Mouse (Mus musculus) midbrain, embryonic 11.5 days (tissue): ENCODE results near the gene Drc3. TPM values are rescaled to one million over a fixed set of nuclear protein-coding genes. Genes with fewer than 3 reads are reported as not detected.
A peak's percentile ranks its signal among the peaks of the same experiment; 100 is the strongest.

Source experiments
- ATAC-seq: fragments of 200-750 bp; cut with Nextera tagmentation; 2 replicates; pipeline ENCODE4 v1.8.0; 2017; ENCODE audit warnings: moderate TSS enrichment, moderate library complexity; ENCODE audit not compliant: low FRiP score
- DNase-seq: peaks from one replicate; pipeline ENCODE4 v3.0.0; 2015; ENCODE audit warnings: low spot score; ENCODE audit errors: missing footprints
- H3K27ac ChIP-seq: fragments of 300-500 bp; sonication (generic); 2 replicates; pipeline ENCODE4 v1.5.1; 2014; ENCODE audit warnings: low read depth, low read length
- H3K27me3 ChIP-seq: fragments of 300-500 bp; sonication (generic); 2 replicates; pipeline ENCODE4 v1.6.1; 2014; ENCODE audit warnings: mild to moderate bottlenecking, low read length, moderate library complexity, mixed read lengths; ENCODE audit not compliant: control insufficient read depth, insufficient read depth
- H3K36me3 ChIP-seq: fragments of 300-500 bp; sonication (generic); 2 replicates; pipeline ENCODE4 v1.6.1; 2014; ENCODE audit warnings: mild to moderate bottlenecking, low read length, moderate library complexity, mixed read lengths; ENCODE audit not compliant: control insufficient read depth, insufficient read depth
- H3K4me1 ChIP-seq: fragments of 300-500 bp; sonication (generic); 2 replicates; pipeline ENCODE4 v1.6.1; 2014; ENCODE audit warnings: low read length; ENCODE audit not compliant: control insufficient read depth, insufficient read depth
- H3K4me2 ChIP-seq: fragments of 300-500 bp; sonication (generic); 2 replicates; pipeline ENCODE4 v1.6.1; 2014; ENCODE audit warnings: mild to moderate bottlenecking, moderate library complexity
- H3K4me3 ChIP-seq: fragments of 300-500 bp; sonication (generic); 2 replicates; pipeline ENCODE4 v1.5.1; 2014; ENCODE audit warnings: low read depth, low read length
- H3K9ac ChIP-seq: fragments of 300-500 bp; sonication (generic); 2 replicates; pipeline ENCODE4 v1.6.1; 2014; ENCODE audit warnings: low read length
- H3K9me3 ChIP-seq: fragments of 300-500 bp; sonication (generic); 2 replicates; pipeline ENCODE4 v1.6.1; 2016; ENCODE audit warnings: low read length; ENCODE audit not compliant: control insufficient read depth
- WGBS: fragments of 180-500 bp; shearing (Covaris S2); extraction: QIAGEN DNeasy Blood & Tissue Kit; methylation state at CpG from one replicate; pipeline ENCODE4 v1.1.7; 2014; 5-methylcytosine and 5-hydroxymethylcytosine counted together
- polyA plus RNA-seq: library from polyadenylated mRNA; unstranded; fragments of >200 nt; fragmentation: Nextera tagmentation; extraction: Ambion mirVana; gene quantifications from 2 replicates; pipeline ENCODE4 v1.2.1, GENCODE M21; 2014

Gene Drc3
- polyA plus RNA-seq, 1 experiment from 2014 or later: 2.4 TPM

- H3K9ac ChIP-seq: peak overlapping the region; percentile 17; the same call in 1 of the 2 replicates
- no peak overlapping the region for H3K4me3 ChIP-seq
Observed at GRCm38 (mm10) chr11:60311025-60311854, 41.9 kb upstream of the Drc3 start.

GRCm38 (mm10) chr11:60316250-60316649 lies 36.9 kb upstream of the Drc3 start:
- Histone ChIP-seq H3K27me3 (no peaks in the 10 kb centered on the region), H3K27ac (no peak overlapping the region), H3K4me1 (peaks cover 9% of the 10 kb centered on the region), H3K4me3 (no peak overlapping the region), H3K4me2 (no peak overlapping the region), H3K9ac (no peak overlapping the region), H3K9me3 (no peaks in the 10 kb centered on the region), H3K36me3 (no peaks in the 10 kb centered on the region)
- DNase-seq: no peak
- WGBS: 79% methylated on average over 7 of the region's 7 CpGs
- no peak for ATAC-seq

More at GRCm38 (mm10) chr11:60311025-60311854, 41.9 kb upstream of the Drc3 start:
- no peaks in the 10 kb centered on the region for H3K36me3 ChIP-seq
- peak; percentile 92 for DNase-seq
- H3K4me2 ChIP-seq: peak overlapping the region; percentile 11; the same call in 1 of the 2 replicates
- H3K27ac ChIP-seq: peak overlapping the region; percentile 62
- no peaks in the 10 kb centered on the region for H3K9me3 ChIP-seq
- ATAC-seq: peak; percentile 82
- no peaks in the 10 kb centered on the region for H3K27me3 ChIP-seq
- peaks cover 19% of the 10 kb centered on the region for H3K4me1 ChIP-seq
- whole genome bisulfite sequencing: 11% methylated on average over 8 of the region's 8 CpGs

DNA sequence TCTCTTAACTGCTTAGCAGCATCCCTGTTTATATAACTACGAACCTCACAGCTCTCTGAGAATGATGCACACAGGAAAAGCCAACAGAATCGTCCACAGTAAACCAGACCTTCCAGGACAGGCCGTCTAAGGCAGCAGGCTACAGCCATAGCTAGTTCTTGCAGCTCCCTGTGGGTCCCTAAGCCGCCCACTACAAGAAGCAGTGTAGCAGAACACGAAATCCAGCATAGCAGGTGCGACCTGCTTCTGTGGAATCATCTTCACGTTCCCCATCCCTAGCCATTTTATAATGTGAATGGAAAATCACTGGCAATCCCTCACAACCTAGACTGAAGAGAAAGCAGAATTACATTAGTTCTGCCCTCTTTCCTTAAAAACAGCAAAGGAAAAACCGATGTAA lies 36.2 kb upstream of the Drc3 start:
- no peak overlapping the region for H3K4me2 ChIP-seq
- DNase-seq (no peak), ATAC-seq (no peak)
- no peak overlapping the region for H3K4me3 ChIP-seq
- WGBS: 83% methylated on average over 8 of the region's 8 CpGs
- H3K9ac ChIP-seq: no peak overlapping the region
- no peak overlapping the region for H3K27ac ChIP-seq
- H3K36me3 ChIP-seq: no peaks in the 10 kb centered on the region
- no peaks in the 10 kb centered on the region for H3K9me3 ChIP-seq
- no peaks in the 10 kb centered on the region for H3K27me3 ChIP-seq
- peaks cover 3% of the 10 kb centered on the region for H3K4me1 ChIP-seq

DNA sequence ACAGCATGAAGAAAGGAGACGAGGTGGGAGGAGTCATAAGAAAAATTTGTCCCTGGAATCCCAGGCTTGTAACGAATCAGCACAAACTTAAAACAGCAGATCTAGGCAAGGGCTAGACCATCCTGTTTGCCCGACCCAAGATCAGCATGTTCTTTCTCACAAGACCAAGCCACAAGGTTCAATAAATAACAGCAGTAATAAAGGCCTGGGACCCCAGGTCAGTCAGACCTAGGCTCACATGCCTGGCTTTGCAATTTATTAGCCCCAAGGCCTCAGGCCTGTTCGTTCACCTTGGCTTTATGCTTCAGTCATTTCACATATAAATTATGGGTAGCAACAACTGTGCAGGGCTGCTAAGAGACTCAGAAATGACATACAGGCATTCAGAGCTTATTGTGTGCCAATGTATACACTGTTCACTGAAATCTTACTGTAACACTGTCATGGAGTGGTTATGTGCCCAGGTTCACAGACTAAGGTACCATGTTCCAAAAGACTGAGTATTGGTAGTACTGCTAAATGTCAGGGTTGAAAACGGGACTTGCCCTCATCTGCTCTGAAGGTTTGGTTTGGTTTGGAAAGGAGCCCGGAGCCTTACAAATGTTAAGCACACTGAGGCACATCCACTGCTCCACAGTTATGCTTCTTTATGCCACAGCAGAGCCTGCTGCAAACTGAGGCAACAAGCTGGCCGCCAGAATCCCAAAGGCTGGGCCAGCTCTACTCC lies 35.6 kb upstream of the Drc3 start:
- WGBS: 83% methylated on average over 7 of the region's 7 CpGs
- Histone ChIP-seq H3K36me3 (no peaks in the 10 kb centered on the region), H3K4me3 (no peak overlapping the region), H3K27ac (no peak overlapping the region), H3K27me3 (no peaks in the 10 kb centered on the region), H3K4me2 (no peak overlapping the region), H3K9me3 (no peaks in the 10 kb centered on the region), H3K9ac (no peak overlapping the region), H3K4me1 (no peaks in the 10 kb centered on the region)
- ATAC-seq (no peak), DNase-seq (peak; percentile 1)

GRCm38 (mm10) chr11:60318716-60319115 lies 34.4 kb upstream of the Drc3 start:
- H3K4me3 ChIP-seq: no peak overlapping the region
- no peaks in the 10 kb centered on the region for H3K4me1 ChIP-seq
- 55% methylated on average over 5 of the region's 5 CpGs for WGBS
- H3K36me3 ChIP-seq: no peaks in the 10 kb centered on the region
- H3K9me3 ChIP-seq: no peaks in the 10 kb centered on the region
- no peaks in the 10 kb centered on the region for H3K27me3 ChIP-seq
- H3K27ac ChIP-seq: no peak overlapping the region
- no peak for ATAC-seq
- no peak overlapping the region for H3K9ac ChIP-seq
- peak; percentile 78 for DNase-seq
- H3K4me2 ChIP-seq: no peak overlapping the region

DNA sequence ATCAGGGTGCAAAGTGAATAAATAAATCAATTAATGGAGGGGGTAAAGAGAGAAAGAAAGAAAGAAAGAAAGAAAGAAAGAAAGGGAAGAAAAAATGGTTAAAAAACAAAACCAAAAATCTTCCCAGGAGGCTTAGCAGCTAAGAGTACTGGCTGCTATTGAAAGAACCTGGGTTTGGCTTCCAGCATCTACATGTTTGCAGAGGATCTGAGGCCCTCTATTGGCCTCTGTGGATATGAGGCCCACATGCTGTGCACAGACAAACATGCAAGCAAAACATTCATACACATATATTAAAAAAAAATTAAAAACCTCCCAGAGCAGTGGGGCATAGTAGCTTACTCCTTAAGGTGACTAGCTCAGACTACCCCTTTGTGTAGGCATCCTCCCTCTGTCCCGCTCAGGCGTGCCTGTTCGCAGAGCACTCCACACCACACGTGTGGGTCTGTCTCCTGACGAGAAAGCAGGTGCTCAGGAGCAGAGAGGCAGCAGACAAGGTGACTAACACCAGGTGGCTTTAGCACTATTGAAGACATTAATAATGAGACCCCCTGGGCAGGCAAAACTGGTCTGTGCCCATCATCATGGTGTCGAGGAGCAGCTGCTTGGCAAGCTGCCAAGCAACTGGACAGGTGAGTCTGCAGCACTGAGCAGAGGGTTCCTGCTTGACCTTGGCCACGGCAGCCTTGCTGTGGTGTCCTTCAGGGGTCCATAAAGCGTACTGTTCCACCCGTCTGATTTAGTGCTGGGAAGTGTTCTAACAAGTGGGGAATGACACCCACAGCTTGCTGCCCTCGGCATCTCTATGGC lies 33.7 kb upstream of the Drc3 start:
- H3K27ac ChIP-seq: no peak overlapping the region
- no peak overlapping the region for H3K9ac ChIP-seq

DNA sequence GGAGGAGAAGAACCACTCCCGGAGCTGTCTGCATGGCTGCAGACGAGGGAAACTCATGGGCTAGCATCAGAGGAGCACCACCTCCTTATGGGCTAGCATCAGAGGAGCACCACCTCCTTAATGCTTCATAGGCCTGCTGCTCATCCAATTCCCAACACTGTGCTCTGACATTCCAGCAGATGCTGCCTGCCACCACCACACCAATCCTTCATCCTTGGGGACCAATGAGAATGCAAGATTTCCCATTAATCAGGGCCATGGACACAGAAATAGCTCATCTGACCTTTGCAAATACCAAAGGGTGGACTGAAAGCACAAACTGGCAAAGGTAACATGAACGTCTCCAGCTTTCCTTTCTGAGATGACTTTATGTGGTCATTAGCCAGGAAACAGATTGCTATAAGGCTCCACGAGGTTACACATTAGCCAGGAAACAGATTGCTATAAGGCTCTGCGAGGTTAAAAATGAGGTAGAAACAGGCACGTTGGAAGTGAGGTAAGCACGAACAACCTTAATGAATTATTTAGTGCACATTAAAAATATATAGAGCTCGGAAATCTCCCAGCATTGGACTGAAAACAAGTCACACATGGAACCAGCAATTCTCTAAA lies 32.6 kb upstream of the Drc3 start:
- ATAC-seq: no peak
- Histone ChIP-seq H3K9me3 (no peaks in the 10 kb centered on the region), H3K27me3 (no peaks in the 10 kb centered on the region), H3K9ac (no peak overlapping the region), H3K36me3 (no peaks in the 10 kb centered on the region), H3K27ac (no peak overlapping the region), H3K4me1 (no peaks in the 10 kb centered on the region), H3K4me2 (no peak overlapping the region), H3K4me3 (no peak overlapping the region)
- WGBS: 85% methylated on average over 8 of the region's 8 CpGs
- DNase-seq: no peak

More for the DNA sequence above, 33.7 kb upstream of the Drc3 start:
- no peaks in the 10 kb centered on the region for H3K4me1 ChIP-seq
- no peaks in the 10 kb centered on the region for H3K9me3 ChIP-seq
- H3K4me2 ChIP-seq: no peak overlapping the region
- WGBS: 80% methylated on average over 10 of the region's 10 CpGs
- ATAC-seq: no peak
- no peak for DNase-seq
- H3K27me3 ChIP-seq: no peaks in the 10 kb centered on the region
- H3K4me3 ChIP-seq: no peak overlapping the region
- H3K36me3 ChIP-seq: no peaks in the 10 kb centered on the region

GRCm38 (mm10) chr11:60321438-60321837 lies 31.7 kb upstream of the Drc3 start:
- Histone ChIP-seq H3K9me3 (no peaks in the 10 kb centered on the region), H3K36me3 (no peaks in the 10 kb centered on the region), H3K4me2 (no peak overlapping the region), H3K4me1 (no peaks in the 10 kb centered on the region), H3K27ac (no peak overlapping the region), H3K9ac (no peak overlapping the region), H3K4me3 (no peak overlapping the region), H3K27me3 (no peaks in the 10 kb centered on the region)
- no peak for ATAC-seq
- DNase-seq: no peak
- whole genome bisulfite sequencing: 75% methylated on average over 2 of the region's 2 CpGs
